Mouse (Mus musculus) fibroblast of lung, adult 2 months (primary cell): ENCODE measurements at regions not wholly inside any gene's neighbourhood (a gene's known extent, or its start where the extent isn't known, plus 50 kb on each side); places are given as distances from the start of the nearest gene placed in this dataset.

Source experiments
- DNase-seq: peaks from one replicate; pipeline ENCODE4 v3.0.0-alpha.2; 2011; ENCODE audit warnings: low read depth

DNA sequence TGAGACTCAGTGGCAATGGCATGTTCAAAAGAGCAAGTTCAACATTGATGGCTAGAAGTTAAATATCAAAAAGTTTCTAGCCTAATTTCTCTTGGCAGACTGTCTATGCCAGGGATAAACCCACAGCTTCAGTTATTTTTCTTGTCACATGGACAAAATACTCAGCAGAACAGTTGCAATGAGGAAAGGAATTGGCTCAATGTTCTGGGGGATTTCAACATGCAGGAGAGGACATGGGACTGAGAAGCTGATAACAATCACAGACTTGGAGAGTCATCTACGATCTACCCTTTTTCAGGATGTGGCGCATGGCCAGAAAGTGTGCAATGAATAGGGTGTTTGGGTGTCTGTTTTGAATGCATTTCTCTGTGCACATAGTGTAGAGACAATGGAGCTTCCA is 389.9 kb downstream of the Rnd3 start:
- DNase-seq: peak; percentile 9

DNA sequence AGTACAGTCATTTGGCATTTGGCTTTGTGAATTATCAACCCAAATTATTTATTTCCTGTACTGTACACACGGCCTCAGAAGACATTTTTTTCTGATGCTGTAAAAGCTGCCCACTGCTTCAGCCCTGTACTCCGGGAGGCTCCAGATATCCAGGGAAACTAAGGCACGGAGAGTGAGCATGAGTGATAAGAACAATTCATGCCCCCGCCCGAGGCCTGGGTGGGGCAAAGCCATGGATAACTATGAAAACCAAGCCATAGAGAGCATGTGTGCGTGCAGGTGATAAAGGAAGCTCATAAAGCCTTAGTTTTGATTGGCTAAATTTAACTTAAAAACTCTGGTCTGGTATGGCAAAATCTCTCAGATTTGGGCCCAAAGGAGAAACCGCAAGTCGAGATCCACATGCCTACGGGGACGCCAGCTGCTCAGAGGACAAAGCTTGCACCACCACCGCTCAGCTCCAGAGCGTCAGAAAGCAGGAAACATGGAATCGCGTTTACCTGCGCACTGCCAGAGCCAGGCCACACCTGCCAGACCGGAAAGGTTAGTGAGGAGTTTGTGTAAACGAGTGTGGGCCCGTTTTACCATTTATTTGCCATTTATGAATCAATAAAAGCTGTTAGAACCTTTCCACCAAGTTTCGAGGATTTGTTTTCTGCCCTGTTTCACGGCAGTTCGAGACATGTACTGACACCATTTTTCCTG is 390.9 kb downstream of the Rnd3 start:
- DNase-seq: no peak

DNA sequence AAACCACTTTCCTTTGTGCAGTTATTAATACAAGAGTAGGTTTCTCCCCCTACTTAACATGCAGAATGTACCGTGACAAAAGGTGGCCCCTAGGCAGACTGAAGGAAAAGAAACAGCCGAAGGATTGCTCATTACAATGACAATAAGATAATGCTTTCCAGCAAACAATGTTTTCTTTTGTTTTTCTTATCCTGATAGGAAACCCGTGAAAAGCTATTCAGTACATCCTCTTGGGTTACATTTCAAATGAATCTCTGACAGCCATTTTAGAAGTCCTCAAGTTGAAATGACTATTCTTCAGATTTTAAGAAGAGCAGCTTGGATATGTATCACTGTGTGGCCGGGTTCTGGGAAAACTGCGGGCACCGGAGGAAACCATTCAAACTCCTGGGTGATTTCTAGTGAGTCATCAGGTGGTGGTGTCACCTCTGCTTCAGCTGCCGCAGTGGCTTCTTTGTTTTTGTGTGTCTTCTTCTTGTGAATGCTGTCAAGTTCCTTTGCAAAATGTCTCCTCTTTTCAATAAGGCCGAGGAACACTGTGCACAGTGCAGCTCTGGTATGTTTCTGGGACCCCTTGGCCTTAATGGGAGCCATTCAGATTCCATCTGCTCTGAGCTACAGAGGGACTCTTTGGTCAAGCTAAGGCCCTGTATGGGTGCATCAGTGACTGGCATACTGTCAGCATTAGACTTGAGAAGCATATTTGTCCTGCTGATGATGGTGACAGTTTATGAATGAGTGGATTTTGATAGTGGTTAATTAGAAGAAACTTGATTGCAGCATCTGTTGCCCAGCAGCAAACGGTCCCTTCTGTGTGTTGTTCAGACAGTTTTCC is 393.1 kb downstream of the Rnd3 start:
- no peak for DNase-seq

DNA sequence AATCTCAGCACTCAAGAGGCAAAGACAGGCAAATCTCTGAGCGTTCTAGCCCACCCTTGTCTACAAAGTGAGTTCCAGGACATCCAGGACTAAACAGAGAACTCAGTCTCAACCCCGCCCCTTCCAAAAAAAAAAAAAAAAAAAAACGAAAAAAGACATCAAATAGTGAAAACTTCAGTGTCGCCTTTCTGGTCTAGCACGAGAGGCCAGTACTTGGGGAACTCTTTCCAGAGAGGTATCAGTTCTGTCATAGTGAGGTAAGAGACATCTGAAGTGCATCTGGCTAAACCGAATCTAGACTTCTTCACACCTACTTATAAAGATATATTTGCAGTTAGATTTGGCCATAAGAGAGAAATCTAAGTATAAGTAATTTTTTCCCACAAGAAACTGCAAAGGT is 393.8 kb downstream of the Rnd3 start:
- DNase-seq: no peak

DNA sequence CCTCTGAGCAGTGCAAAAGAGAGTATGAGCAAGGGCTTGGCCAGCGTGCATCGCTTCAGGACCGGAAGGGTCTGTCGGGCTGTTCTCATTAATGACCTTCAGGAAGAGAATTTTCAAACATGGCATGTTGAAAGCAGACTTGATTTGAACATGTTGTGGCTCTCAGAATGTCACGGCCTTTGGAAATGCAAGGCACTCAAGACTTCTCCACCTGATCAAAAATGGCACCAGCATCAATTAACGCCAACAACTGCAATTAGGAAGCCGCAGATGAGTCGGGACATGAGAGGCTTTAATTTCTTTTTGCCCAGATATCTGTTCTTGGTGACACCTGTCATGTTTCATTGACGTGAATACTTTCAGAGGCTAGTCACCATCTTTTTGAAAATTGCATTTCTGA is 396.5 kb downstream of the Rnd3 start:
- no peak for DNase-seq

DNA sequence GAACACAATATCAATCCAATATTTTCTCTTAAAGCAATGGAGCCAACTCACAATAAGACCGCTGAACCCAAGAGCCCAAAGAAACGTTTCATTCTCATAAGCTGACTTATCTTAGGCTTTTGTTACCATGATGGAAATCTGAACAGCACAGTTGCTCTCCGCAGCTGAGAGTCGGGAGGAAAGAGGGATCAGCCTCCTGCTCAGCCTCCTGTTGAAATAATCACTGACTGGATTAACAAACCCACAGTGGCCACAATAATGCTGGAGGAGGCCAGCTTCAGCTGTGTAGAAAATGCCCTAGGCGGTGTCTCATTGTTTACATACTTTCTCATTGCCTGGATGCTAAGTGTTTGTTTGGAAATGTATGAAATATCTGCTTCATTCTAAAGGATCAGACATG is 398.1 kb downstream of the Rnd3 start:
- no peak for DNase-seq

DNA sequence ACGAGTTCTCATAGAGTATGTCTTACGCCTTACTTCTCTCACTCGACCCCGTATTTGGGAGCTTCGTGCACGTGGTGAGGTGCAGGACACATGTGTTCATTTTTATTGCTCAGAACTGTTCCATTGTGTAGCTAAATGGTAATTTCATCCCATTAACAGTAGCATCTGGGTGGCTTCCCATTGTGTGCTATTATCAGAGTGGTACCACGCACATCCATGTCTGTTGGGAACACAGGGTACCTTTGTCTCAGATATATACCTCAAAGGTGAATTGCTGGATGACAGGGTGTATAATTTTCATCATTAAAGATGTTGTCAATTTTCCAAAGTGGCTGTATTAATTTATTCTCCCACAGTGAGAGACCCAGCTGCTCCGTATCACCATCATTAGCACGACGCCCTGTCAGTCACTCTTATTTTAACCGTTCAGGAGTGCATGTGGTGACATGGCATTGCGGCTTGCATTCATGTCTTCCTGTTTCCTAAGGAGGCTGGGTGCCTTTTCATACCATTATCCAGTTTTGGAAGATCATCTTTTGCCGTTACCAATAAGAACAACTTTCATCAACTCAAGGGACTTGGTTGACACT is 404.2 kb downstream of the Rnd3 start:
- DNase-seq: no peak

DNA sequence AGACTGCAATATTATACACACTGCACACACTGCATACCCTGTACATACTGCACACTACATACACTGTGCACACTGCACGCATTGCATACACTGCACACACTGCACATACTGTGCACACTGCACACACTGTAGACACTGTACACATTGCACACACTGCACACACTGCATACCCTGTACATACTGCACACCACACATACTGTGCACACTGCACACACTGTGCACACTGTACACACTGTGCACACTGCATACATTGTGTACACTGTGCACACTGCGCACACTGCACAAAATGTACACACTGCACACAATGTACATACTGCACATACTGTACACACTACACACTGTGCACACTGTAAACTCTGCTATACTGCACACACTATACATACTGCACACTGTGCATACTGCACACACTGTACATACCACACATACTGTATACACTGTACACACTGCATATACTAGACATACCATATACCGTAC is 405.1 kb downstream of the Rnd3 start:
- DNase-seq: no peak

DNA sequence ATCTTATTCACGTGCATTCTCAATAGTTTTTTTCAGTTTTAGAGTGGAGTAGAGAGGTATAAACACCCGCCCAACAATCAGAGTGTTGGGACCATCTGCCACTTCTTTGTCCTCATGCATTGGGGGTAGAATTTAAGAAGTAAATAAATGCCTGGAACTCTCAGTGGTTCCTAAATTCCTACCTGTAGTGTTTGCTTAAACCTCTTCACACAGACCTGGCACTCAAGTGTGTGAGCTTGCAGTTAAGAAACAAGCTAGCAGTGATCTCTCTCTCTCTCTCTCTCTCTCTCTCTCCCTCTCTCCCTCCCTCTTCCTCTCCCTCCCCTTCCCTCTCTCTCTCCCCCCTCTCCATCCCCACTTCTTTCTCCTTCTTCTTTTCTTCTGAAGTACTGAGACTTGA is 406.5 kb downstream of the Rnd3 start:
- no peak for DNase-seq

DNA sequence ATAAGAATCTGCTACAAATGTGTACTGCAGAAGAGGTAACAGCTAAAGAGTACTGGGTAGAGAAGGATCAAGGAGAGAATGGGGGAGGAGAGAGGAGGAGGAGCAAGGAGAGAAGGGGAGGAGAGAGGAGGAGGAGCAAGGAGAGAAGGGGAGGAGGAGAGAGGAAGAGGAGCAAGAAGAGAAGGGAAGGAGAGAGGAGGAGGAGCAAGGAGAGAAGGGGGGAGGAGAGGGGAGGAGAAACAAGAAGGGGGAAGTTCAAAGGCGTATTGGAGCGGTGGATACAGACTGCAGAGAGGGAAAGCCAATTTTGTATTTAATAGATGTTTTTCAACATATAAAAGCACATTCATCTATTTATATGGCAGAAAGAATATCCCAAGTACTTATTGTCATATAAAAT is 407.6 kb downstream of the Rnd3 start:
- no peak for DNase-seq

DNA sequence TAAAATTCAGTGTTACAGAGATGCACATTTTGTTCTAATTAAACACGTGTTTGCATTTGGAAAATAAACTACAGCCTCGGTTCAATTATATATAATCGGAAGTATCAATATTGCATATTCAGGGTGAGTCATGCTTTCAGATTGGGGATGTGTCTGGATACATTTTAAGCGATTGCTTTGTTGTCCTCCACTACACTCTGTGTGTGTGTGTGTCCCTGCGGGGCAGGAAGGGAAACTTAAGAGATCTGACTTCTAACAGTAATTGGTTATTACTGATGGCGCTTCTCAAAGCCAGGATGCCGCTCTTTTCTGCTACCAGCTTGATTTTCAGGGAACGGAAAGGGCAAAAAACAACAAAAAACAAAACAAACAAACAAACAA is 409.3 kb downstream of the Rnd3 start:
- no peak for DNase-seq

DNA sequence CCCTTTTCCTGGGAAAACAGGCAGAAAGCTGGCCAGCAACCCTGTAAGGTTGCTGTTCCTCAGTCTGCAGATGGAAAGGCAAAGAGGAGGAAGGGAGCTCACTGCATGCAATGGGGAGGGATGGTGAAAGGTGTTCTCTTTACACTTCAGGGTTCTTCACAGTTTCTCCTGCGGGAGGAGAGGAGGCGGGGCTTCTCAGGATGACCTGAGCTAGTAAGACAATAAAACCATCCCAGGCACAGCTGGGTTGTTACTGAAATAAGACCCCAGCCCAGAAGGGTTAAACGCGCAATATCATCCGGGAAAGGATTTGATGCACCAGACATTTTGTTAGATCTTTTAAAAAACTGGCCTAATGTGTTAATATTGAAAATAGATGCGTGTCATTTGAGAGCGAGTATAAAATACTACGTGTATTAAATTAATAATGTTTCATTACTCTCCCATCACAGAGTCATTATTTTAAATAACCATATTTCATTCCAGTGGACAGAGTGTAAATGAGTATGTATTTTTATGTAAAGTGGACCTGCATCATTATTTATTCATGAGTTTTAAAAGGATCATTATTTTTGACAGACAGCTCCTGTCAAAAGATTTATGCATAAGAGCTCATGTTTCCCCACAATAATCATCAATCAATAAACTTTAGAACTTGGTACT is 409.8 kb downstream of the Rnd3 start:
- no peak for DNase-seq

DNA sequence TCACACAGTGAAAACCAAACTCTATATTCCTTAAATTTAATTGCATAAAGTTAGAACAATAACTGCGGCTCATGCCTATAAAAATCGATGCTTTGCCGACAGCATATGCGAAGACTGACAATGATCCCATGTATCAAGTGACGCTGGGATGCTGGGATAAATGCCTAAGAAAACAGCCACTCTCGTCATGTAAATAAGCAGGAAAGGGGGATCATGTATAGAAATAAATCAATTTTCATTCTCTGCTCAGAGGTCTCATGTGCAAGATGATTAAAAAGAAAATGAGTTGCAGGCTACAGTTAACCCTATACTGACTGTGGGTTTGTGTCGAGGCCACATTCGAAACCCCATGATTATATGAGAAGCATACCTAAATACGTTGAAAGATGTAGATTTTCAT is 411.2 kb downstream of the Rnd3 start:
- DNase-seq: no peak

DNA sequence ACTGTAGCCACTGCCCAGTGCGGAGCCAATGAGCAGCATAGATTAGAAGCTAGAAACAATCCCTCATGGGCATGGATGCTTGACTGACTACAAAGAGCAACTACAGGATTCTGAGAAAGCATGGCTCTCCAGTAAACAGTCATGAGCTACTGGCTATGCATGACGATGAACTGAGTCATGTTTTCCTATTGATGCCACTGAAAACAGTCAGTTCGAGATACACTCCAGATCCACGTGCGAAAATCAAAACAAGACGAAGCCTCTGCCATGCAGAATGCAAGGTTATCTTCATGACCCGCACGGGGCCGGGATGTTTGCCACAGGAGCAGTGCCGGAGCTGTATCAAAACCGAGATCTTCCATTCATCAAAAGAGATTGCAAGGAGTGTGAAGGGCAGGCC is 413.9 kb downstream of the Rnd3 start:
- DNase-seq: no peak

DNA sequence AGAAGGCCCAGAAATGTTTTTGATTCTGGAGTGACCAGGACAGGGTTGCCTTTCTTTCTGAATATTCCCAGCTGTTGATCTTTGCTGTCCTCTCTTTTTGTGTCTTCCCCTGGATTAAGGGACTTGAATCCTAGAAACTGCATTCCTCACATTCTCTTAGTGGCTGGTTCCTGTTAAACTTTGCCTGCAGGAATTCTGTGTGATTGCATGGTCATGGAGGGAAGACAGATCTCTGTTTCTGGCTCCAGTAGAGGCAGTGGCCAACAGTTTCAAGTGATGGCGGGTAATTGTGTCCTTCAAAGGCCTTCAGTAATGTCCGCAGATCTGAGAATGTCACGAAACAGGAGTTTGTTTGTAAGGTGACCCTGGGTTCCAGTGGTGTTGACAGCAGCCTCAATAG is 410.1 kb upstream of the Mmadhc start:
- DNase-seq: no peak

DNA sequence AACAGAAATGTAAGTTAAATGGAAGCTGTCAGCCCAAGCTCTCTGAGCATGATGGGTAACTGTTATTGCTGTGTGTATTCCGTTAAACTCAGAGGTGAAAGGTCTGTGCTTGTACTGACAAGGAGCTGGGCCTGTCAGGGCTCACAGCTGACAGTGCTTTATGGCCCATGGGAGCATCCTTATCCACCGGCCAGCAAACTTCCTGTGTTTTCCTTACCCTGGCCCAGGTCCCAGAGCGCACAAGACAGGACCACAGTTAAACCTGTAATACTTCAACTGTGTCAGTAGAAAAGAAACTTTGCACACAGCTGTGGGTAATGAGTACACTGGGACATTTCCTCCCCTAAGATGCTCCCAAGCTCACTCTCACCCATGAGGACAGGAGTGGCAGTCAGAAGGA is 407.7 kb upstream of the Mmadhc start:
- DNase-seq: peak; percentile 4

DNA sequence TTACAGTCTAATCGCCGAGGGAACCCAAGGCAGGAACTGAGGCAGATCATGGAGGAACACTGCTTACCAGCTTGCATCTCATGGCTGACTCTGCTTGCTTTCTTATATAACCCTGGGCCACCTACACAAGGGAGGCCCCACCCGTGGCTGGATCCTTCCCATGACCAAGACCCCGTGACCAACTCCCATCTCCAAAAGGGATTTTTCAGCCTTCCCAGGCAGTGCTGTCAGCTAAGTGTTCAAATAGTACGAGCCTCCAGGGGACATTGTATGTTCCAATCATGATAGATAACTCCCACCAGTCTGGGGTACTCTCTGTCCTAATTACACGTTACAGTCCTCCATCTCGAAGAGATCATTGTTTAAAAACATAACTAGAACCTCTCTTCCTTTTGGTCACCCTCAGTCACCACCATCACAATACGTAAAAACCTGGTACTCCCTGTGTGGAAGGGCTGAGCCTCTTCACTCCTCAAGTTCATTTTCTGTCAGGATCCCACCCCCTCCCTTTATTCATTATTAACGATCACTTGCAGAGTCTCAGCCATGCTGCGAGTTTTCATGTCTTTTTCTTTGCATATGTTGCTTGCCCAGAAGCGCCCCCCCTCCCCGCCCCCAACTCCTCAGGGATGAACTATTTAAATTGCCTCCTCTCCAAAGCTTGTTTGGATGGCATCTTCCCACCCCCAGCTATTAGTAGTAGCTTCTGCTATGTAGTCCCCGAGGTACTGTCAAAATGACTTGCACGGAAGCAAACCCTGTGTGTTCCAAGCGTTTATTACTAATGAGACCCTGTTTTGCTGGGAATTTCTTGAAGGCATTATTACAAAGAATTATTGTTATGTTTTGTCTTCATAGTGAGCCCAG is 406.2 kb upstream of the Mmadhc start:
- no peak for DNase-seq

DNA sequence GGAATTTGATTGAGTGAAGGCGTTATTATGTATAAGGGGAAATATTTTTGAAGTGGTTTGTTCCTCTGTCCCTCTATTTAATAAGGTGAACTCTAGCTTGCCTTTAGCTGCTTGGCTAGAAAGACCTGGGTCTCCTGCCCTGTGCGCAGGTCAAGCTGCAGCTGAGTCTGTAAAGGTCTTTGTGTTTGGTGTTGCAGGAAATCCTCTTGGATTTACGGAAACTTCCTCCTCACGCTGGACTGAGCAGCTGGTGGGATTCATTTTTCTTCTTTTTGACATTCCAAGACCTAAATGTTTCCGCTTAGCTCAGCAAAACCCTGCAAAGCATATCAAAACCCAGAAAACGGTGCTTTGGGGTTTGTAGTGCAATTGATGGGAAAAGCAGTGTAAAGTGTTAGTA is 402.2 kb upstream of the Mmadhc start:
- DNase-seq: no peak

DNA sequence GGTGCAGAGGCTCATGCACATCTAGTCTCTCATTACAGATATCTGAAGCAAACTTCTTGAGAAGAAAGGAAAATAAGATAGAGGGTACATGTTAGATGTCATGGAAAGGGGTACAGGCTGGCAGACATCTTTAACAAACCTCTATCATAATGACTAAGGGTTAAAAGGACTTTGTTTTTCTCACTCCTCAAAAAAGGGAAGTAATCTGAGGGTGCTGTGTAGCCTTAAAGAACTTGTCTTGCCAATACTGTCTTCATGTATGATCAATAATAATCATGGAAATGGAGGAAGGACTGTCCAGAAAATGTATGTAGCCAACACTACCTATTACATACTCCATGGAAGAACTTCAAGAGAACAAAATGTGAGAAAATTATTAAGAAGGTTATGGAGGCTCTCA is 400.0 kb upstream of the Mmadhc start:
- DNase-seq: no peak

DNA sequence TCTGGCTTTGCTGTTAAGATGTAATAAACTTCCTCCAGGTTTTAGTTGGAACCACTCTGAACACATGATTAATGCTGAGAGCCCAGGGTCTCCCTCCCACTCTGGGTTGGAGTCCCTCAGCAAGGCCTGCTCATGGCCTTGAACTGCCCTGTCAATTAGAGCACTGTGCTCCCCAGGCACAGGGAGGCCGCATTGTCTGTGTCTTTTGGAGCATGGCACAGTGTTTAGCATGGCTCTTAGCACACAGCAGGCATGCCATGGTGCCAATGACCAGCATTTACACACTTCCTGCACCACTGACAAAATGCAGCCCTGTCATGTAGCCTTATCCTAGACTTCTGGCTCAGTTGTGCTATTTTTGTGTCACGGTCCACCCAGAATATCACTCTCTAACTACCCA is 398.2 kb upstream of the Mmadhc start:
- no peak for DNase-seq

DNA sequence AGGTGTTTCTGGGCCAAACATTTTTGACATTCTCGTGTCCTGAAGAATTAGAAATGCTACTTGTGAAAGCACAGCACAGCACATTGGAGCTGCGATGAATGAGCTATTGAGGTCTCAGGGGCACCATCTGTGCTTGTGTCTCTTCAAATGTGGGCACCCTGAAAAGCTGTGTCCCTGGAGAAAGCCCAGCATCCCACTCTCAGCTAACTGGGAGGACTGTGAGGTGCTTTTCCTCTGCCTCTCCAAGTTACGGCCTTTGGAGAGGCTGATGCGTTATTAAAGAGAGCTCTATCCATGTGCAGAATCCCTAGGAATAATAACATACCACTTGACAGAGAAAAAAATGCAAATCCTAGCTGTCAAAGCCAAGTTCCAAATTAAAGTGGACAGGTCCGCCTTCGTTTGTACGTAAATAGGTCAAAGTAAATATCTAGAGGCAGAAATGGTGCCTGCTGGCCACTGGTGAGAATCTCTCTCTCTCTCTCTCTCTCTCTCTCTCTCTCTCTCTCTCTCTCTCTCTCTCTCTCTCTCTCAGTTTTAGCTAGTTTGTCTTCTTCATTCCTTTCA is 397.3 kb upstream of the Mmadhc start:
- no peak for DNase-seq
